Mouse (Mus musculus) liver, adult 2 months (tissue): Measurements from ENCODE around the gene Gsx1. TPM values are rescaled to one million over a fixed set of nuclear protein-coding genes. Genes with fewer than 3 reads are reported as not detected.
A peak's percentile ranks its signal among the peaks of the same experiment; 100 is the strongest.

Experiments
- DNase-seq: peaks from one replicate; pipeline ENCODE4 v3.0.0-alpha.2; 2011; ENCODE audit warnings: low read depth, low spot score; ENCODE audit errors: extremely low read depth
- H3K27ac ChIP-seq: fragments of 200-500 bp; replicated peaks from 2 replicates; pipeline ENCODE4 v1.5.1; 2012; ENCODE audit warnings: low read depth, mild to moderate bottlenecking, control low read depth, inconsistent platforms, low read length; ENCODE audit not compliant: insufficient read depth
- H3K27me3 ChIP-seq: fragments of 200-500 bp; 2 replicates; pipeline ENCODE4 v1.6.1; 2012; ENCODE audit warnings: mild to moderate bottlenecking, moderate library complexity, low read length, inconsistent platforms; ENCODE audit not compliant: control insufficient read depth, insufficient read depth
- H3K36me3 ChIP-seq: fragments of 200-500 bp; 2 replicates; pipeline ENCODE4 v1.6.1; 2012; ENCODE audit warnings: low read length, inconsistent platforms; ENCODE audit not compliant: control insufficient read depth, insufficient read depth
- H3K4me1 ChIP-seq: fragments of 200-500 bp; 2 replicates; pipeline ENCODE4 v1.6.1; 2011; ENCODE audit warnings: low read length; ENCODE audit not compliant: control insufficient read depth, insufficient read depth
- H3K4me3 ChIP-seq: fragments of 200-500 bp; 2 replicates; pipeline ENCODE4 v1.5.1; 2011; ENCODE audit warnings: low read depth, mild to moderate bottlenecking, control low read depth, low read length, moderate library complexity; ENCODE audit not compliant: insufficient read depth
- H3K79me2 ChIP-seq: fragments of 200-500 bp; 2 replicates; pipeline ENCODE4 v1.6.1; 2012; ENCODE audit warnings: inconsistent platforms, mild to moderate bottlenecking, low read length, moderate library complexity; ENCODE audit not compliant: control insufficient read depth, insufficient read depth
- H3K9ac ChIP-seq: fragments of 200-500 bp; 2 replicates; pipeline ENCODE4 v1.6.1; 2012; ENCODE audit warnings: low read depth, mild to moderate bottlenecking, control low read depth, inconsistent platforms, low read length
- CTCF ChIP-seq: fragments of 200-500 bp; IDR thresholded peaks from 2 replicates; pipeline ENCODE4 v1.5.1; 2011; ENCODE audit warnings: low read depth, low read length, control low read depth
- POLR2A ChIP-seq: fragments of 200-500 bp; IDR thresholded peaks from 2 replicates; pipeline ENCODE4 v1.6.1; 2011; ENCODE audit warnings: low read length, control low read depth; ENCODE audit not compliant: insufficient read depth; ENCODE audit errors: extremely low read depth
- WGBS: fragments of 180-500 bp; shearing (Covaris S2); methylation state at CpG from one replicate; pipeline ENCODE4 v1.1.7; 2018; 5-methylcytosine and 5-hydroxymethylcytosine counted together
- polyA plus RNA-seq: library from polyadenylated mRNA; depleted of rRNA; stranded (reverse); fragments of >200 nt; gene quantifications from 2 replicates; pipeline ENCODE4 v1.2.3, GENCODE M21; 2012; rRNA removed
- total RNA-seq: library from RNA; depleted of rRNA; stranded (reverse); fragments of >200 nt; gene quantifications from 2 replicates; pipeline ENCODE4 v1.2.3, GENCODE M21; 2014; rRNA removed

Gsx1 gene
- total and polyA plus RNA-seq, 2 experiments: not detected

- no peaks in the 10 kb centered on the region for H3K27me3 ChIP-seq
- H3K4me3 ChIP-seq: no peak overlapping the region
- no peak overlapping the region for H3K27ac ChIP-seq
- DNase-seq: peak; percentile 47
- H3K4me1 ChIP-seq: peaks cover 9% of the 10 kb centered on the region; the same call in 1 of the 2 replicates
- WGBS: 19% methylated on average over 25 of the region's 25 CpGs
- TF ChIP-seq POLR2A (no peak), CTCF (peak; percentile 96)
- no peaks in the 10 kb centered on the region for H3K79me2 ChIP-seq
- no peaks in the 10 kb centered on the region for H3K36me3 ChIP-seq
- H3K9ac ChIP-seq: no peak overlapping the region
Measured at GRCm38 (mm10) chr5:147227354-147228112, 39.0 kb downstream of the Gsx1 start.

GRCm38 (mm10) chr5:147235406-147236309, 47.2 kb downstream of the Gsx1 start:
- DNase-seq: no peak
- H3K9ac ChIP-seq: no peak overlapping the region
- H3K36me3 ChIP-seq: no peaks in the 10 kb centered on the region
- TF ChIP-seq CTCF (no peak), POLR2A (no peak)
- H3K27me3 ChIP-seq: no peaks in the 10 kb centered on the region
- H3K4me3 ChIP-seq: no peak overlapping the region
- no peaks in the 10 kb centered on the region for H3K4me1 ChIP-seq
- 77% methylated on average over 21 of the region's 21 CpGs for WGBS
- no peaks in the 10 kb centered on the region for H3K79me2 ChIP-seq
- no peak overlapping the region for H3K27ac ChIP-seq

Other genes with a start within 250 kb of the Gsx1 start
- gene Gtf3a, start 240.0 kb upstream of the Gsx1 start, total RNA-seq: 12.2 and 15.6 TPM in 2 replicates
- gene Gtf3a, start 240.0 kb upstream of the Gsx1 start, polyA plus RNA-seq: 15.3 and 17.9 TPM in 2 replicates
- gene Mtif3, start 224.9 kb upstream of the Gsx1 start, total RNA-seq: 20.3 and 24.1 TPM in 2 replicates
- 17.4 and 17.5 TPM in 2 replicates for gene Mtif3, start 224.9 kb upstream of the Gsx1 start, polyA plus RNA-seq
- 11.0 and 14.4 TPM in 2 replicates for gene Lnx2, start 112.1 kb upstream of the Gsx1 start, total RNA-seq
- gene Lnx2, start 112.1 kb upstream of the Gsx1 start, polyA plus RNA-seq: 19.7 and 24.1 TPM in 2 replicates
- gene Polr1d, start 111.6 kb upstream of the Gsx1 start, total RNA-seq: 48.5 and 52.1 TPM in 2 replicates
- 18.2 and 21.7 TPM in 2 replicates for gene Polr1d, start 111.6 kb upstream of the Gsx1 start, polyA plus RNA-seq
- not detected in 2 replicates for gene Pdx1, start 81.3 kb downstream of the Gsx1 start, total RNA-seq
- gene Pdx1, start 81.3 kb downstream of the Gsx1 start, polyA plus RNA-seq: not detected in 2 replicates
- not detected in 2 replicates for gene Cdx2, start 118.6 kb downstream of the Gsx1 start, total RNA-seq
- gene Cdx2, start 118.6 kb downstream of the Gsx1 start, polyA plus RNA-seq: 0.04 TPM in 1 of 2 replicates, not detected in the other
- 106 and 128 TPM in 2 replicates for gene Urad, start 133.7 kb downstream of the Gsx1 start, total RNA-seq
- gene Urad, start 133.7 kb downstream of the Gsx1 start, polyA plus RNA-seq: 154 and 217 TPM in 2 replicates
- gene Flt3, start 211.8 kb downstream of the Gsx1 start, total RNA-seq: 0.18 and 0.27 TPM in 2 replicates
- gene Flt3, start 211.8 kb downstream of the Gsx1 start, polyA plus RNA-seq: 0.14 and 0.16 TPM in 2 replicates
- 42.7 and 47.1 TPM in 2 replicates for gene Pan3, start 241.5 kb downstream of the Gsx1 start, total RNA-seq
- 6.9 and 11.6 TPM in 2 replicates for gene Pan3, start 241.5 kb downstream of the Gsx1 start, polyA plus RNA-seq